Mouse (Mus musculus): ENCODE results near the gene Rap1gap2. TPM values are rescaled to one million over a fixed set of nuclear protein-coding genes. Genes with fewer than 3 reads are reported as not detected.

Rap1gap2 gene
- polyA plus RNA-seq, 1 experiment from 2014 or later = 1.5 TPM

DNA sequence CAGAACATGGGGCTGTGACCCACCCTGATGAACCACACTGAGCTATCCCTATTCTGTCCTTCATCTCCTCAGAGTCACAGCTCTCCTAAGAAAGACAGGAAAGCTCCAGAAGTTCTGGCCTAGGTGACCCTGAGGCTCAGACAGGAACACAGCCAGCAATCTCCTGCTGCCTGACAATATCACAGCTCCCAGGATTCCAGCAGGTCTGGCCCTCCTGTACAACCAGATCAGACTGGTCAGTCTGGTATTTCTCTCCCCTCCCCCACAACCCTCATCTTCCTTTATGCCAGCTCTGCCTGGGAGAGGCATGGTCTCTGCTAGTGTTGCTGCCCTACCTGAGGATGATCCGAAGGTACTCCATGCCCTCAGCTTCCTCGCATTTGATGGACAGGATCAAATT, 175.3 kb downstream of the Rap1gap2 start:
- Histone ChIP-seq H3K9ac (ENCODE audit: low read length) (no peak overlapping the region), H3K4me2 (ENCODE audit: low read depth, low read length) (no peak overlapping the region), H3K27ac (ENCODE audit: low read length) (no peak overlapping the region), H3K27me3 (ENCODE audit: control insufficient read depth, insufficient read depth, low read depth, low read length) (no peaks in the 10 kb centered on the region), H3K36me3 (ENCODE audit: control insufficient read depth, insufficient read depth, low read length) (no peaks in the 10 kb centered on the region), H3K4me3 (ENCODE audit: low read length) (no peak overlapping the region), H3K4me1 (replicated peaks; ENCODE audit: control insufficient read depth, insufficient read depth, low read length) (no peaks in the 10 kb centered on the region), H3K9me3 (ENCODE audit: control insufficient read depth, low read length) (no peaks in the 10 kb centered on the region)
- WGBS = 68% methylated on average over 2 of the region's 2 CpGs
- no peak for ATAC-seq (ENCODE audit: low read depth)

DNA sequence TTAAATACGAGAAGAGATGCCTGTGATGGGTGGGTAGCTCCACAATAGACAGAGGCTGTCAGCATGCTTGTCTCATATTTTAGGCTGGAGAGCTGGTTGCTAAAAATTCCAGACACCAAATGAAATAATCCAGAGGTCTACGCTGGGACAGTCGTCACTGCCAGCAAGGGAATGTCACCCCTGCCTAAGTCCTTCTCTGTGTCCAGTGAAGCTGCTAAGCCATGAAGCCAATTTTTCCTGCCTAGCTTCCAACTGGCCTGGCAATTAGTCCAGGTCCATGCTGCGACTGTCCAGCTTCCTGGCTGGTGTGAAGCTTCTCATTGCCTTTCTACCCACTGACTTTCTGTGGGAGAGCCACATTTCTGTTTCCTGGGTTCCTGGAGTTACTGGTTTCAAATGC, 177.7 kb downstream of the Rap1gap2 start:
- 74% methylated on average over 4 of the region's 4 CpGs for WGBS

DNA sequence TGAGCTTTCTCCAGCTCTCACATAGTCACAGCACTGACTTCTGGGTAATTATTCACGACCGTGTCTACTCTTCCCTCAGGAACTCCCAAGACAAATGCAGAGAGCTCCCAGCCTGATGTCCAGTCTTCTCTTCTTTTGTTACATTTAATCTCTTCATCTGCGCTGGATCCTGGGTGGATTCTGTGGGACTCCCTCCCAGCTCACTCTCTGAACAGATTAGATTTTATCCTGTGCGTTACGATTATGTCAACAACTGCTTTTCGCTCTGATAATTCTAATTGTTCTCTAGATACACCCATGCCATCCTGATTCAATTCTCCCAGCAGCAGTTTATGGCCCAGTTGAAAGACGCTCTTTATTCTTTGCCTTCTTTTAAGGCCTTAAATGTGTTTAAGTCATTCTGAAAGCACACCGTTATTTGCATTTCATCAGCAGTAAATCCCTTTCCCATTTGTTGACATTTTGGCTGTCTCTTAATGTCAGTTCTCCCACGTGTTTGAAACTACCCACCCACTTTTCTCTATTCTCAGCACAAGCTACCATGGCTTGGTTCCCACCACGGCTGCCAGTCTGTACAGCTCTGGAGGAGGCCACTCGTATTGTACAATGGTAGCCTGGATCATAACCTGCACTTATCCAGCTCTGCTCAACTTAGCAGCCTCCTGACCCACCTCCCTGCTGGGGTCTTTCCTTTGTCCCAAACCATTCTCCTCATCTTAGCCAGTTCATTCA, 180.8 kb downstream of the Rap1gap2 start:
- Histone ChIP-seq H3K27ac (ENCODE audit: low read length) (no peak overlapping the region), H3K36me3 (ENCODE audit: control insufficient read depth, insufficient read depth, low read length) (no peaks in the 10 kb centered on the region), H3K4me1 (replicated peaks; ENCODE audit: control insufficient read depth, insufficient read depth, low read length) (no peaks in the 10 kb centered on the region), H3K27me3 (ENCODE audit: control insufficient read depth, insufficient read depth, low read depth, low read length) (no peaks in the 10 kb centered on the region), H3K4me2 (ENCODE audit: low read depth, low read length) (no peak overlapping the region), H3K4me3 (ENCODE audit: low read length) (no peak overlapping the region), H3K9me3 (ENCODE audit: control insufficient read depth, low read length) (no peaks in the 10 kb centered on the region), H3K9ac (ENCODE audit: low read length) (no peak overlapping the region)
- ATAC-seq (ENCODE audit: low read depth) = no peak
- 57% methylated on average over 11 of the region's 11 CpGs for WGBS

More for the DNA sequence above, 177.7 kb downstream of the Rap1gap2 start:
- ATAC-seq (ENCODE audit: low read depth) = no peak
- H3K27ac ChIP-seq (ENCODE audit: low read length) = no peak overlapping the region
- H3K36me3 ChIP-seq (ENCODE audit: control insufficient read depth, insufficient read depth, low read length) = no peaks in the 10 kb centered on the region
- H3K4me3 ChIP-seq (ENCODE audit: low read length) = no peak overlapping the region
- H3K9ac ChIP-seq (ENCODE audit: low read length) = no peak overlapping the region
- no peaks in the 10 kb centered on the region for H3K4me1 ChIP-seq (replicated peaks; ENCODE audit: control insufficient read depth, insufficient read depth, low read length)
- H3K4me2 ChIP-seq (ENCODE audit: low read depth, low read length) = no peak overlapping the region
- no peaks in the 10 kb centered on the region for H3K27me3 ChIP-seq (ENCODE audit: control insufficient read depth, insufficient read depth, low read depth, low read length)
- no peaks in the 10 kb centered on the region for H3K9me3 ChIP-seq (ENCODE audit: control insufficient read depth, low read length)

DNA sequence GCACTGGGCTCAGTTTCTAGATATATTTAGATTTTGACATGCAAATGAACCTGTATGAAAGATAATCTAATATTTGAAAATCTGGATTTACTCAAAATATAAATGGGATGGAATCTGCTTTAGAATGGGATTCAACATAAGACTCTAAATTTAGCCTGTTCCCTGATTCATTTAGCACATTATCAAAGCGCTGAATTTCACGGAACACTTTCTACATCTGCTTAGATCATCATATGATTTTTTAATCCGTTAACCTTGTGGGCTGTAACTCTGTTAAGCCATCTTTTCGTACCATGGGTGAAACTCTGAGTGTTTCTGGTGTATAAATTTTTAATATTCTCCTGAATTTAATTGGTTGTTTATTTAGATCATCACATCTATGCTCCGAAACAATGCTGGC, 184.4 kb downstream of the Rap1gap2 start:
- H3K27me3 ChIP-seq (ENCODE audit: control insufficient read depth, insufficient read depth, low read depth, low read length) = no peaks in the 10 kb centered on the region
- H3K9ac ChIP-seq (ENCODE audit: low read length) = no peak overlapping the region
- no peak overlapping the region for H3K4me3 ChIP-seq (ENCODE audit: low read length)
- H3K27ac ChIP-seq (ENCODE audit: low read length) = no peak overlapping the region
- no peak overlapping the region for H3K4me2 ChIP-seq (ENCODE audit: low read depth, low read length)
- no peaks in the 10 kb centered on the region for H3K9me3 ChIP-seq (ENCODE audit: control insufficient read depth, low read length)
- 78% methylated on average over 5 of the region's 5 CpGs for WGBS
- no peak for ATAC-seq (ENCODE audit: low read depth)
- H3K36me3 ChIP-seq (ENCODE audit: control insufficient read depth, insufficient read depth, low read length) = no peaks in the 10 kb centered on the region
- H3K4me1 ChIP-seq (replicated peaks; ENCODE audit: control insufficient read depth, insufficient read depth, low read length) = no peaks in the 10 kb centered on the region

DNA sequence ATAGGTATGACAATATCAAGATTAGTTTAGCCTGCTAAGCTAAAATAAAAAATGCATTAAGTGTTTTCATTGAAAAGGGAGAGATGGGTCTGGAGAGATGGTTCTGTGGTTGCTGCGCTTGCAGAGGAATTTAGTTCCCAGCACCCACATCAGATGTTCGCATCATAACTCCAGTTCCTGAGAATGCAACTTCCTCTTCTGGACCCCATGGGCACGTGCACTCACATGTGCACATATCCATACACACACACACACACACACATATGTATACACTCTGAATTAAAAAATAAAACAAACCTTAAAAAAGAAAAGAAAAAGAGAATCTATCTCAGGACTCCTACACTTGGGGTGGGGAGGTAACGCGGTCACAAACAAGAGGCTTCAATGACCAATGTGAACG, 188.7 kb downstream of the Rap1gap2 start:
- Histone ChIP-seq H3K4me1 (replicated peaks; ENCODE audit: control insufficient read depth, insufficient read depth, low read length) (no peaks in the 10 kb centered on the region), H3K4me2 (ENCODE audit: low read depth, low read length) (no peak overlapping the region), H3K27ac (ENCODE audit: low read length) (no peak overlapping the region), H3K4me3 (ENCODE audit: low read length) (no peak overlapping the region), H3K36me3 (ENCODE audit: control insufficient read depth, insufficient read depth, low read length) (no peaks in the 10 kb centered on the region), H3K9me3 (ENCODE audit: control insufficient read depth, low read length) (no peaks in the 10 kb centered on the region), H3K27me3 (ENCODE audit: control insufficient read depth, insufficient read depth, low read depth, low read length) (no peaks in the 10 kb centered on the region), H3K9ac (ENCODE audit: low read length) (no peak overlapping the region)
- ATAC-seq (ENCODE audit: low read depth) = no peak
- WGBS = 89% methylated on average over 6 of the region's 6 CpGs

DNA sequence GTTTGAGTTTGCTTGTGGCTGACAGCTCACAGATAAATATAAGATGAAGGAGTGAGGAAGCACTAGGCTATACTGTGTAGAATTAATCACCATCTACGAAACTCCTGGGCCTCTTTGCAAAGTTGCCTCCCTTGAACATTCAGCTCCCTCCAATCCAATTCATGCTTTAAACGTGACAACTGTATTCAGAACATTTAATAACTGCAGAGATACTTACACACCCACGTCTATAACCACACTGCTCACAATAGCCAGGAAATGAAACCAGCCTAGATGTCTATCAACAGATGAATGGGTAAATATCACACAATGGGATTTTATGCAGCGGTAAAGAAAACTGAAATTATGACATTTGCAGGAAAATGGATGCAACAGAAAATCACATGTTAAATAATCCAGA, 189.6 kb downstream of the Rap1gap2 start:
- no peaks in the 10 kb centered on the region for H3K27me3 ChIP-seq (ENCODE audit: control insufficient read depth, insufficient read depth, low read depth, low read length)
- no peak overlapping the region for H3K9ac ChIP-seq (ENCODE audit: low read length)
- H3K9me3 ChIP-seq (ENCODE audit: control insufficient read depth, low read length) = no peaks in the 10 kb centered on the region
- H3K4me1 ChIP-seq (replicated peaks; ENCODE audit: control insufficient read depth, insufficient read depth, low read length) = no peaks in the 10 kb centered on the region
- H3K4me2 ChIP-seq (ENCODE audit: low read depth, low read length) = no peak overlapping the region
- H3K36me3 ChIP-seq (ENCODE audit: control insufficient read depth, insufficient read depth, low read length) = no peaks in the 10 kb centered on the region
- no peak overlapping the region for H3K27ac ChIP-seq (ENCODE audit: low read length)
- 67% methylated on average over 4 of the region's 4 CpGs for WGBS
- no peak overlapping the region for H3K4me3 ChIP-seq (ENCODE audit: low read length)
- ATAC-seq (ENCODE audit: low read depth) = no peak

- Histone ChIP-seq H3K36me3 (ENCODE audit: control insufficient read depth, insufficient read depth, low read length) (no peaks in the 10 kb centered on the region), H3K27ac (ENCODE audit: low read length) (no peak overlapping the region), H3K4me1 (replicated peaks; ENCODE audit: control insufficient read depth, insufficient read depth, low read length) (no peaks in the 10 kb centered on the region), H3K9ac (ENCODE audit: low read length) (no peak overlapping the region), H3K9me3 (ENCODE audit: control insufficient read depth, low read length) (no peaks in the 10 kb centered on the region), H3K4me3 (ENCODE audit: low read length) (no peak overlapping the region), H3K27me3 (ENCODE audit: control insufficient read depth, insufficient read depth, low read depth, low read length) (no peaks in the 10 kb centered on the region), H3K4me2 (ENCODE audit: low read depth, low read length) (no peak overlapping the region)
- no peak for ATAC-seq (ENCODE audit: low read depth)
- 70% methylated on average over 4 of the region's 4 CpGs for WGBS
Observed at GRCm38 (mm10) chr11:74419601-74420000, 191.1 kb downstream of the Rap1gap2 start.

DNA sequence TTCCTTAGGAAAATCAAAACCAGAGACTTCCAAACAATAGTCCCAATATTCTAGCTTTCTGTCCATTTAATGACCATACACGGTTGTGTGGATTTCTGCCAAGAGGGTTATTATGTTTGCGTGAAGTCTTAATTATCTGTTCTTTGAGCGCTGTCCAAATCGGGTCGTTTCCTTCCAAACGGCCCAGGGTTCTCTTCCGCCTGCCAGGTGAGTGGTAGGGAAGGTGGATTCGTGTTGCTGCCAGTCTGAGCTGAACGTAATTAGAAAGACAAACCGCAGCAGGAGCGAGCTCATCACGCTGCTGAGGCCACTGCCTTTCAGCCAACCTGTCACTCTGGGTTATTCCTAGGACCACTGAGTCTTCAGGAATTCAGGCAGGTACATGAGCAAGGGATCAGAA, 195.0 kb downstream of the Rap1gap2 start:
- 62% methylated on average over 12 of the region's 12 CpGs for WGBS
- no peak overlapping the region for H3K9ac ChIP-seq (ENCODE audit: low read length)
- no peak overlapping the region for H3K4me3 ChIP-seq (ENCODE audit: low read length)
- ATAC-seq (ENCODE audit: low read depth) = no peak
- H3K4me1 ChIP-seq (replicated peaks; ENCODE audit: control insufficient read depth, insufficient read depth, low read length) = 0 out of 2 replicates have a peak, but pooled peaks cover 7% of the 10 kb centered on the region
- no peak overlapping the region for H3K27ac ChIP-seq (ENCODE audit: low read length)
- H3K36me3 ChIP-seq (ENCODE audit: control insufficient read depth, insufficient read depth, low read length) = no peaks in the 10 kb centered on the region
- H3K27me3 ChIP-seq (ENCODE audit: control insufficient read depth, insufficient read depth, low read depth, low read length) = no peaks in the 10 kb centered on the region
- H3K9me3 ChIP-seq (ENCODE audit: control insufficient read depth, low read length) = no peaks in the 10 kb centered on the region
- H3K4me2 ChIP-seq (ENCODE audit: low read depth, low read length) = no peak overlapping the region

- no peak overlapping the region for H3K4me3 ChIP-seq (ENCODE audit: low read length)
- no peaks in the 10 kb centered on the region for H3K27me3 ChIP-seq (ENCODE audit: control insufficient read depth, insufficient read depth, low read depth, low read length)
- H3K4me2 ChIP-seq (ENCODE audit: low read depth, low read length) = no peak overlapping the region
- no peak overlapping the region for H3K27ac ChIP-seq (ENCODE audit: low read length)
- no peaks in the 10 kb centered on the region for H3K36me3 ChIP-seq (ENCODE audit: control insufficient read depth, insufficient read depth, low read length)
- H3K9me3 ChIP-seq (ENCODE audit: control insufficient read depth, low read length) = no peaks in the 10 kb centered on the region
- H3K9ac ChIP-seq (ENCODE audit: low read length) = no peak overlapping the region
- 41% methylated on average over 9 of the region's 9 CpGs for WGBS
- ATAC-seq (ENCODE audit: low read depth) = no peak
- peaks cover 20% of the 10 kb centered on the region for H3K4me1 ChIP-seq (replicated peaks; ENCODE audit: control insufficient read depth, insufficient read depth, low read length)
Observed at GRCm38 (mm10) chr11:74414112-74414511, 196.6 kb downstream of the Rap1gap2 start.
